Mouse (Mus musculus) fibroblast of lung, adult 2 months (primary cell): ENCODE measurements at regions not wholly inside any gene's neighbourhood (a gene's known extent, or its start where the extent isn't known, plus 50 kb on each side); places are given as distances from the start of the nearest gene placed in this dataset.

ENCODE experiments used
- DNase-seq: peaks from one replicate; pipeline ENCODE4 v3.0.0-alpha.2; 2011; ENCODE audit warnings: low read depth

DNA sequence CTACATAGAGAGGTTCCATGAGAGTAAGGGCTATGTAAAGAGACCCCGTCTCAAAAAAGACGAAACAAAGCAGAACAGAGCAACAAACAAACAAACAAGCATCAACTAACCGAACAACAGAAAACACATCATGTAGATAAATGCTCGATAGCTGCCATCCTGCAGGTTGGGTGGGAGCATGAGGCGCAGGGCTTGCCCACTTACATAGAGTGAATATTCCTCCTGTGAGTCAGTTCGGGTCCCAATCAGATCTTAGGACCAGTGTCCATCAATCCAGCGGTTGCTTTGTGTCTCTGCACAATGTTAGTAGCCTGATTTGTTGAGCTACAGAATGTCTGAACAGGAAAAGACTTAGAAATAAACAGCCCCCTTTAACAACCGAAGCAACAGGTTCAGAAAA lies 129.4 kb upstream of the Rcn1 start:
- DNase-seq: no peak

DNA sequence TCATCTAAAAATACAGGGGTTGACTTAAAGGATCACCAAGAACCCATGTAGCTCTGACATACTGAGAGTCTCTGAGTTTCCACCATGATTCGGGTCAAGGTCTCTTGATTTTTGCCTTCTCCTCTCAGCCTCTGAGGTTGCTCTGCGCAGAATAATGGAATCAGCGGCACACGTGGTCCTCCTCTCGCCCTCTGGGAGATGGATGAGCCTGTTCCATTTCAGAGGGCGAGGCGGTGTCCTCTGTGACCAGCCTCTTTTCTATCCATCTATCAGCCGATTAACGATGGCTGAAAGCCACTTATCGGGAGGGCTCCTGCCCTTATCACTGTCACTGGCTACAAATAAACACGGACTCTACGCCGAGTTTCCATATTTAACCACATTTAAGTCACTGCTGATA lies 124.6 kb upstream of the Pax6 start:
- no peak for DNase-seq

DNA sequence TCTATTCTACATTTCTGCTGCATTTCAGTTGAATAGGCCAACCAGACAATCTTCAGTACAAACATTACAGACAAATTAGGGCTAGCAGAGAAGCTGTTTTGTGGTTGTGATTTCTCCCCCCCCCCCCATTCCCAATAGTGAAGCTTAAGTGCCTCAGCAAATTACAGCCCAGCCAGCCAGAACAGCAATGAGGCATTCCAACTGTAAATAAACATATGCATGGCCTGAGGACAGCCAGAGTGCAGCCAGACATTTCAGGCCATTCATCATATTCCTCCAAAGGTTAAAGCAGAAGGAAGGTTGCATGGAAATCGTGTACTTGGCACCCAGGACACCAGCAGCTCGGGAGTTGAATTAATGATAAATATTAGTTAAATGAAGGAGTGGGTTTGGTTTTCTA lies 116.6 kb upstream of the Pax6 start:
- no peak for DNase-seq

DNA sequence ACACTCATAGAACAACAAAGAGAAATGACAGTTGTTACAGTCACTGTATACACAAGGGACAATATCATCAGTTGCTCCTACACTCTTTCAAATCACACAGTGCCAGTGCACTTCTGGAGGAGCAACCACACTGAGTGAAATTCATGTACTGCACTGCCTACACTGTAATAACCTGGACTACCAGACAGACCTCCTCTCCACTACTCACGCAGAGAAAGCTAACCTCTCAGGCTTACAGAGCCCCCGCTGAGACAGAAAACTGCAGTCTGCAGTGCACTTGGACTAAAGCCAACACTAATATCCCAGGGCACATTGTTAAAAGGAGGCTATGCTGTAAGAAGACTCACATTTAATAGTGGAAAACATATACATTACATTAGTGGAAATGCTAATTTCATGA lies 81.9 kb upstream of the Pax6 start:
- DNase-seq: no peak

DNA sequence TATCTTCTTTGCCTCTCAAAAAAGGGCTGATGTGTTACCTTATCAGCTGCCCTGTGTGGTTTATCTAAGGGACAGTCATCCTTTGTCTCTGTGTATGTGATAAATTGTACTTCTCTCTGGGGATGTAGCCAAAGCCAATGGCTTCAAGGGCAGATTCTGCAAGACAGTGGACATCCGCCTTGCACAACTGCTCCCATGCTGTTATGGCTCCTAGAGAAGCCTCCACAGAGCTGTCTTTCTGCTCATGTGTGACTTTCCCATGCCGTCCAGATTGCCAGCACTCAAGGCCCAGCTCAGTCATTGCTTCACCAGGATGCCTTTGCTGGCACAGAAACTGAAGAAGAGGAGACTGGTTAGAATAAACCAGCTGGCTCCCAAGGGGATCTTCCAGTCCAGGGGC lies 74.6 kb upstream of the Pax6 start:
- DNase-seq: no peak

DNA sequence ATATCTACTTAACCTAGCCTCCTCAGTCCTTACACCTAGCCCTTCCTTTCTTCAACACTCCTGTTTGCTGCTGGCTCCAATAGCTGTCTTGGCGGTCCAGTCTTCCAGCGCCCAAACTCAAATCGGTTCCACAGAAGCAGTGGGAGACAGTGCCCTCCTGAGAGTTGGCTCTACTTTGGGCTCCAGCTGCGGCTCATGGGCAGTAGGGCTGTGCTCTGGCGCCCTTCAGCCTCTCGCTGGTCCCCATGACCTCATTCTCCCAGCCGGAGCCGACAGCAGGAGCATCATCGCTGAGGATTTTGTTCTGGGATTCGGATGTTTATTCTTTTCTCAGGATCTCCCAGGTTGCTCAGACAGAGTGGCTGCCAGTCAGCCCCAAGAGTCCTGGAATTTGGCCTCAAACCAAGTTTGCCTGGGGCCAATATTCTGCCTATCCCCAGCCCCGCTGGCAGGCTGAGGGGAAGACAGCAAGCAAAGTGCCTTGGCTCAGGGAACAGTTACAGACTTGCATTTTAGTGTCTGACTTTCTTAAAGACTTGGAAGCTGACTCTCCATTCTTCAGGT lies 64.1 kb upstream of the Pax6 start:
- DNase-seq: no peak

DNA sequence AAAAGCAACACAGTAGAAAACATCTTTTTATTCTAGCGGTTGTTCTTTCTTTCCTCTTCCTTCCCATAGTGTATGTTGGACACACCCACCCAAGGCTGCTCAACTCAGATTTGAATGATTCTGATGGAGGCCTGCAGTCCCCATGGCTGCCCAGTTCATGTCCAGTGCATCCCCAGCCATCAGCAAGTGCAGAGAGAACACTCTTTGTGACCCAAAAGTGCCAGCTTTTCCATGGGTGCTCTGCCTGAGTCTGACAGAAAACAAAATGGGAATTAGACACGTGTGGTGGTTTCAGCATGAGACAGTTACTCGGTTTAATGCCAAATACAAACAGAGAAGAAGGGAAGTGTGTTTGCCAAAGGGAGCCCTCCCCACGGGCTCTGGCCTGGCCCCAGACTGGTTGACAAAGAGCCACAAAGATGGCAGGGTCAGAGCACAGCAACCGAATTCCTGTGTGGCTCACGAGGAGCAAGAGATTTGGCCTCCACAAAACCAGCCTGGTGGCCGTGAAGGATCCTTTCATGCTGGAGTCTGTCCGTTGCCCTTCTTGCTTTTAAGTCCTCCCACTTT lies 60.6 kb upstream of the Pax6 start:
- DNase-seq: no peak

DNA sequence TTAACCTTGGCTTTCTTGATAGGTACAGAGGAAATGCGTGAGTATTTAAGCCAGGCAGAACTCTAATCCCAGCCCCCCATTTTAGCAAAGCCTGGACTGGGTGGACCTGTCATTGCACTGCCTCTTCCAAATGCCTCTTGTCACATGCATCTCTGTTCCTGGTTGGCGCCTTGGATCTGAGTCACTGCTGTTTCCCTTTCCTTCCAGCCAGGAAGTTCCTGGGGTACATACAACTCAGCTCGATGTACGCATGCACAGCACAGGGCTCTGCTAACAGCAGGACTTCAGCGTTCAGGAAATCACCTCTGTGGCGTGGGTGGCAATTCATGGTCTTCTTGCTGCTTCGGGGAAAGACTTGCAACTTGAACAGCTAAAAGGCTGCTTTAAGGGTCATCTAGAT lies 59.9 kb upstream of the Pax6 start:
- no peak for DNase-seq

DNA sequence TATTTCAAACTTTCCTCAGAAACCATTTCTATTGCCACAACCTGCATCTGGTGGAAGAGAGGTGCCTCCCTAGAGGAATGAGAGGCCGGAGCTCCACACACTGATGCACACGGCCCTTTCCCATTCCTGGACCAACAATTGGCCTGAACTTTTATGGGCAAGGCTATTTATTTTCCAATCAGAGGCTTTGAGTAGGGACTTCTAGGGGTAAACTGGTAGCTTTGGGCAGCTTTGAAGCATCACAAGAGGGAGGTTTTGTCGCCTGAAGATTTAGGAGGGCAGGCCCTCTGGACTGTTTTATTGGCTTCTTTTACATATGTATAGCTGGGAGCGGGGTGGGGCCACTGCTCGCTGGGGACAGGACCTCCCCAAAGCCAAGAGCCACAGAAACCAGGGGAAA lies 57.7 kb upstream of the Pax6 start:
- no peak for DNase-seq

DNA sequence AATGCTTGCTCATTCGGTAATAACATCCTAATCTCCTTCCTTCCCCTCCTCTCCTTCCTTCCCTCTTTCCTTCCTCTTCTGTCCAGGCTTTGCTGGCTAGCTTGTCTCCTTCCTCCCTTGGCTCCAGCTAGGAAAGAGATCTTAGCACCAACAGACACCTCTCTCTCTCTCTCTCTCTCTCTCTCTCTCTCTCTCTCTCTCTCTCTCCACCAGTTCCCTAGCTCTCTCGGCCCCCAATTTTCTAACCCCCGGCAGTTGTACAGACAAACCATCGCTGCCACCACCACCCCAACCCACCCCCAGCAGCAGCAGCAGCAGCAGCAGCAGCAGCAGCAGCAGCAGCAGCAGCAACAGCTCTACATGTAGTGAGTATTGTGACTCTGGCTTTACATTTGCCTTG lies 57.0 kb upstream of the Pax6 start:
- no peak for DNase-seq

DNA sequence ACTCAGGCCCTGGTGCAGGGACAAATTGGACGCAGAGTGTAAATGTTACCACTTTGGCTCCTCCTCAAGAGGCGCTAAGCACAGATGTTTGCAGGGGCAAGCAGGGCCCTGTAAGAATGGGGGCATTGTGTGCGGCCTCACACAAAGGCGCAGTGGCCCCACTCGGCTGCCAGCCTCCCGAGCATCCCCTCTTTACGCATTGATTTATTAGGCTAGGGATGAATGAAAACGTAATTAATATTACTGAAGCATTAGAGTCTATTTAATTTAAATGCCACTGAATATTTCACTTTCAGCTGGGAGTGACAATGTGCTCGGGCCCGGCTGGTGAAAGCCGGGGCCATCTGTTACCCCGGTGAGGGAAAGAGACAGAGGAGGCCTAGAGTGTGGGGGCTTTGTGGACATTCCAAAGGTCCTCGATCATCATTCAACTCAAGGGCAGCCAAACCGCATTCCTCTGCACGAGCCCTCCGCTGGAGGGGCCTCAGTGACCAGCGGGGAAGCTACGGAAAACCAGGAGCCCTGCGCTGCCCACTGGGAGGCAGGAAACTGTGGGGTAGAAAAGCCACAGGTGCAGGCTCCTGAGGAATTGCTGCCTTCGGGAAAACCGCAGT lies 56.5 kb upstream of the Pax6 start:
- no peak for DNase-seq

DNA sequence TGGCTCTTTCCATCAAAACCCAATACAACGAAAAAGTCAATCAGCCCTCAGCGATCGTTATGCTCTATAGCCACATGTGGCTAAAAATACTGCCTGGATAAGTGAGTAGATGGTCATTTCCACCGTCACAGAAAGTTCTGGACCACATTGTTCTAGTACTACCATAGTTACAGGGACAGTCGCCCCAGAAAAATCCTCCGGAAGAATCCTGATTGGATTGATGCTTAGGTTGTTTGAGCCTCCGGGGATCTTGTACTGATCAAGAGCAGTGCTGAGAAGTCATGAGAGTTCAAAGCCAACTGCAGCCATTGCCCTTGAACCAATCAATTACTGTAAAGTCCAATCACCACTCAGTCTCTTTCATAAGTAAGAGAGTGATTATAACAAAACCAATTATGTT lies 56.0 kb upstream of the Pax6 start:
- no peak for DNase-seq

DNA sequence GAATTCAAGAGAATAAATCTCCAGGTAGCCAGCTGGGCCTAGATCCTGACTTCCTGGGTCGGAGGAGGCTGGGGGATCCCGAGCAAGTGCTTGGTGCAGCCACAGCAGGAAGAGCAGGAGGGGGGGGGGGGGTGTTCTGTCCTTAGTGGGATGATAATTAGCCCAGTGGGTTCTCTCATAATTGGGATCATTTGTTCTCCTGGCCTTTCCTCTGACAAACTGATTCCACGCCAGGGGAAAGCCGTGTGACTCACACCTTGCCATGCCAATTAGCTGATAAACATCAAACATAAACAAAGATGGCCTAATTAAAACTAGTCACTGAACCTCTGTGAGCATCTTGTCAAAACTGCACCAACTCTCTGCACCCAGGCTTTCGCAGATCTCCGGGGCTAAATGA lies 55.5 kb upstream of the Pax6 start:
- DNase-seq: no peak

DNA sequence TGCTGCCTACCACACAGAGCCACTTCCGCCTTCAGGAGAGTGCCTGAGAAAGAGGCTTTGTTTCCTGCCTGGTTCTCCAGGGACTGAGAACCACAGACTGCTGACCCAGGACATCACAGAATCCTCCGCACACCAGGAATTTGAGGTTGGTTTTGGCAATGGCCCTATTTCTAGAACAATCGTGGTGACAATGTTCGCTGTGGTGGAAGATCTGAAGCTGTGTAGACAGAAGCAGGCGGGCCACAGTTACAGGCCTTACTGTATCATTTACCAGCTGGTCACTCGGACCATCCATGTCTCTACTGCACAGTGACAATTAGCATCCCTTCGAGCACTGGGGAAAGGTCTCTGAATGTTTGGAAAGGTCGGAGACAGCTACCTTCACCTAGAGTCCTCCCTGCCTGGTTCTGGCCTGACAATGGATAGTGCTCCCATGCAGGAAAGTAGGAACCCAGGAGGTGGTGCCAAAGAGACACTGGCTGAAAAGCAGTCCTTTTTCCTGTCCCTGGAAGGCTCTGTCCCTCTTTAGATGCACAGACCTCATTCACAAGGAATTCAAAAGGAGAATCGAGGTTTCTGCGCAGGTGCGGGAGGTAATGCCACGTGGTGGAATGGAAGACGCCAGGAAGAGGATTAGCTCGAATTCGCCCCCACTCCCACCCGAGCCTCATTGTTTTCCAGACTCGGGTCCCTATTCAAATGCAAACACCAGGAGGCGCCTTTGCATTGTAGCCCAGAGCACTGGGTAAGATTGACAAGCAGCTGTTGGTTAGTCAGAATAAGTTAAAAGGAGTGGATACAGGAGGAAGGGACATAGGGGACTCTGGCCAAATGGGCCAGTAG lies 52.6 kb upstream of the Pax6 start:
- peak; percentile 6 for DNase-seq
